Mouse (Mus musculus) adrenal gland, adult 8-10 months (tissue): Measurements from ENCODE around the gene Hcar2. TPM values are rescaled to one million over a fixed set of nuclear protein-coding genes. Genes with fewer than 3 reads are reported as not detected.

Experiments
- total RNA-seq, 4 experiments: library from RNA; stranded (reverse); gene quantifications; 2 replicates each; pipeline ENCODE4 v1.2.4; 2022

Hcar2 gene
- total RNA-seq, 4 experiments from 2014 or later, result 1.3 to 2.6 (median 1.5) TPM

Other genes with a start within 250 kb of the Hcar2 start
- 100 to 1,000 TPM in 2 of 4 experiments, 10 to 100 TPM in 2; 77.6 to 145 (median 103) TPM for gene Clip1, start 180.9 kb downstream of the Hcar2 start, total RNA-seq
- 10 to 100 TPM; 42.1 to 54.0 (median 45.7) TPM for gene Zcchc8, start 144.4 kb downstream of the Hcar2 start, total RNA-seq
- 10 to 100 TPM; 55.2 to 92.9 (median 73.7) TPM for gene Rsrc2, start 116.1 kb downstream of the Hcar2 start, total RNA-seq
- gene Kntc1, start 115.8 kb downstream of the Hcar2 start, total RNA-seq, result 1 to 10 TPM in 2 of 4 experiments, under 1 TPM in 2; 0.43 to 1.9 (median 1.3) TPM
- gene Hcar1, start 14.5 kb upstream of the Hcar2 start, total RNA-seq, result 1 to 10 TPM; 3.4 to 8.4 (median 7.0) TPM
- gene Denr, start 41.7 kb upstream of the Hcar2 start, total RNA-seq, result 10 to 100 TPM; 60.3 to 75.8 (median 67.3) TPM
- gene Gm43518, start 61.9 kb upstream of the Hcar2 start, total RNA-seq, result 1 to 10 TPM in 3 of 4 experiments, under 1 TPM in 1; 0.87 to 2.5 (median 2.2) TPM
- gene Ccdc62, start 65.2 kb upstream of the Hcar2 start, total RNA-seq, result 1 to 10 TPM; 2.0 to 9.8 (median 6.1) TPM
- gene Hip1r, start 108.1 kb upstream of the Hcar2 start, total RNA-seq, result 10 to 100 TPM; 13.2 to 29.8 (median 22.8) TPM
- gene Vps37b, start 166.8 kb upstream of the Hcar2 start, total RNA-seq, result 100 to 1,000 TPM in 1 of 4 experiments, 10 to 100 TPM in 3; 76.1 to 101 (median 91.9) TPM
- 10 to 100 TPM; 11.4 to 21.3 (median 15.4) TPM for gene Abcb9, start 230.3 kb upstream of the Hcar2 start, total RNA-seq
- 10 to 100 TPM; 51.2 to 59.3 (median 55.6) TPM for gene Ogfod2, start 246.8 kb upstream of the Hcar2 start, total RNA-seq